Mouse (Mus musculus) heart, adult 2 months (tissue): ENCODE data around the gene Acy3. TPM values are rescaled to one million over a fixed set of nuclear protein-coding genes. Genes with fewer than 3 reads are reported as not detected.
A peak's percentile ranks its signal among the peaks of the same experiment; 100 is the strongest.
"Not testable (repeated sequence)": the region's sequence is repeated elsewhere in the genome, so short reads cannot be mapped to it uniquely, and the experiment has no call there.

Experiments
- DNase-seq, 2 experiments: peaks; one replicate each; pipeline ENCODE4 v3.0.0; 2021
- H3K27ac ChIP-seq: fragments of 200-600 bp; 2 replicates; pipeline ENCODE4 v1.8.1; 2022
- H3K27me3 ChIP-seq: fragments of 200-500 bp; 2 replicates; pipeline ENCODE4 v1.6.1; 2012; ENCODE audit warnings: mild to moderate bottlenecking, low read length, inconsistent platforms, mixed read lengths; ENCODE audit not compliant: control insufficient read depth, insufficient read depth
- H3K36me3 ChIP-seq: fragments of 200-500 bp; 2 replicates; pipeline ENCODE4 v1.6.1; 2012; ENCODE audit warnings: low read length, inconsistent platforms; ENCODE audit not compliant: control insufficient read depth, insufficient read depth
- H3K4me1 ChIP-seq: fragments of 200-500 bp; 2 replicates; pipeline ENCODE4 v1.6.1; 2011; ENCODE audit warnings: low read length; ENCODE audit not compliant: control insufficient read depth, insufficient read depth
- H3K4me3 ChIP-seq: fragments of 200-600 bp; 2 replicates; pipeline ENCODE4 v1.8.1; 2022
- H3K79me2 ChIP-seq: fragments of 200-500 bp; replicated peaks from 2 replicates; pipeline ENCODE4 v1.6.1; 2012; ENCODE audit warnings: mild to moderate bottlenecking, inconsistent platforms, low read length, moderate library complexity, mixed read lengths; ENCODE audit not compliant: control insufficient read depth, insufficient read depth
- H3K9ac ChIP-seq: fragments of 200-500 bp; 2 replicates; pipeline ENCODE4 v1.6.1; 2012; ENCODE audit warnings: low read depth, mild to moderate bottlenecking, control low read depth, inconsistent platforms, low read length, mixed read lengths
- CTCF ChIP-seq: fragments of 200-600 bp; IDR thresholded peaks from 2 replicates; pipeline ENCODE4 v1.8.1; 2022; ENCODE audit warnings: antibody characterized with exemption, mild to moderate bottlenecking, moderate library complexity
- EP300 ChIP-seq: fragments of 200-500 bp; IDR thresholded peaks from 2 replicates; pipeline ENCODE4 v1.6.1; 2011; ENCODE audit warnings: low read depth, low read length, control low read depth; ENCODE audit not compliant: insufficient read depth
- POLR2A ChIP-seq: fragments of 200-500 bp; IDR thresholded peaks from 2 replicates; pipeline ENCODE4 v1.6.1; 2011; ENCODE audit warnings: mild to moderate bottlenecking, low read depth, low read length, control low read depth; ENCODE audit not compliant: insufficient read depth
- WGBS: fragments of 180-500 bp; shearing (Covaris S2); methylation state at CpG from one replicate; pipeline ENCODE4 v1.1.7; 2018; 5-methylcytosine and 5-hydroxymethylcytosine counted together
- intact Hi-C: fragments of 180-260 bp; cut with DNase I; formaldehyde crosslinking; loops from one replicate; pipeline ENCODE4 v1.15.1; 2025
- polyA plus RNA-seq: library from polyadenylated mRNA; depleted of rRNA; stranded (reverse); fragments of >200 nt; gene quantifications from 2 replicates; pipeline ENCODE4 v1.2.3, GENCODE M21; 2012
- total RNA-seq, 2 experiments: library from RNA; stranded (reverse); gene quantifications; 2 replicates each; pipeline ENCODE4 v1.2.3; 2021

Gene Acy3
- total and polyA plus RNA-seq, 3 experiments, result 21.5 to 89.9 (median 28.0) TPM

- no peaks in the 10 kb centered on the region for H3K79me2 ChIP-seq
- WGBS, result 45% methylated on average over 4 of the region's 4 CpGs
- TF ChIP-seq EP300, result no peak
- no peak for TF ChIP-seq POLR2A
- TF ChIP-seq CTCF, result no peak
- no peak overlapping the region for H3K4me3 ChIP-seq
- H3K36me3 ChIP-seq, result no peaks in the 10 kb centered on the region
- no peak overlapping the region for H3K27ac ChIP-seq
- no peaks in the 10 kb centered on the region for H3K4me1 ChIP-seq
- no peak overlapping the region for H3K9ac ChIP-seq
- H3K27me3 ChIP-seq, result no peaks in the 10 kb centered on the region
- no peak for DNase-seq
- intact Hi-C loops, result no loop called here
Measured at GRCm38 (mm10) chr19:3955804-3956203, 30.6 kb upstream of the Acy3 start.

- H3K79me2 ChIP-seq, DNase-seq: not testable (repeated sequence)
- WGBS, result 76% methylated on average over 5 of the region's 5 CpGs
Measured at GRCm38 (mm10) chr19:3957296-3958036, 28.9 kb upstream of the Acy3 start.

GRCm38 (mm10) chr19:3958470-3958869 is 27.9 kb upstream of the Acy3 start, which contains the start of gene Aldh3b3:
Aldh3b3 (plus strand) TSS chr19:3958645.
- 40% methylated on average over 4 of the region's 4 CpGs for WGBS
- intact Hi-C loops, result no loop called here
- TF ChIP-seq CTCF (no peak), POLR2A (no peak), EP300 (0 out of 2 replicates have a peak, but pooled peaks have one; percentile 16)
- no peaks in the 10 kb centered on the region for H3K36me3 ChIP-seq
- no peak within 1 kb of the TSS for H3K9ac ChIP-seq
- no peaks in the 10 kb centered on the region for H3K79me2 ChIP-seq
- no peak within 1 kb of the TSS for H3K27ac ChIP-seq
- no peak within 1 kb of the TSS for H3K4me3 ChIP-seq
- H3K27me3 ChIP-seq, result no peaks in the 10 kb centered on the region
- peak in 1 of 2 experiments; percentile 21 for DNase-seq
- no peaks in the 10 kb centered on the region for H3K4me1 ChIP-seq

More at GRCm38 (mm10) chr19:3957296-3958036, 28.9 kb upstream of the Acy3 start:
- H3K4me1 ChIP-seq, H3K36me3 ChIP-seq, H3K27ac ChIP-seq, H3K27me3 ChIP-seq, intact Hi-C loops, H3K4me3 ChIP-seq, H3K9ac ChIP-seq: not testable (repeated sequence)

GRCm38 (mm10) chr19:3959030-3959429 is 27.3 kb upstream of the Acy3 start:
- Histone ChIP-seq H3K79me2 (no peaks in the 10 kb centered on the region), H3K27ac (no peak overlapping the region), H3K4me3 (no peak overlapping the region), H3K27me3 (no peaks in the 10 kb centered on the region), H3K4me1 (no peaks in the 10 kb centered on the region), H3K9ac (no peak overlapping the region), H3K36me3 (no peaks in the 10 kb centered on the region)
- intact Hi-C loops, result no loop called here
- no peak for DNase-seq
- TF ChIP-seq EP300 (no peak), CTCF (no peak), POLR2A (no peak)

- Histone ChIP-seq H3K27me3 (no peaks in the 10 kb centered on the region), H3K36me3 (no peaks in the 10 kb centered on the region), H3K4me3 (no peak overlapping the region), H3K4me1 (no peaks in the 10 kb centered on the region), H3K79me2 (no peaks in the 10 kb centered on the region), H3K9ac (no peak overlapping the region), H3K27ac (no peak overlapping the region)
- DNase-seq, result no peak
- intact Hi-C loops, result no loop called here
- 78% methylated on average over 5 of the region's 5 CpGs for WGBS
- TF ChIP-seq CTCF (no peak), EP300 (no peak), POLR2A (no peak)
Measured at GRCm38 (mm10) chr19:3960211-3960610, 26.2 kb upstream of the Acy3 start.

GRCm38 (mm10) chr19:3961805-3962204 is 24.6 kb upstream of the Acy3 start:
- H3K9ac ChIP-seq, H3K79me2 ChIP-seq, H3K4me3 ChIP-seq, DNase-seq, intact Hi-C loops, H3K36me3 ChIP-seq, H3K27ac ChIP-seq, H3K27me3 ChIP-seq, H3K4me1 ChIP-seq: not testable (repeated sequence)
- WGBS, result 72% methylated on average over 6 of the region's 6 CpGs
